Mouse (Mus musculus) granulocyte monocyte progenitor cell, adult 5-6 weeks (primary cell): ENCODE measurements around the gene Eif1. TPM values are rescaled to one million over a fixed set of nuclear protein-coding genes. Genes with fewer than 3 reads are reported as not detected.

Experiments used
- ATAC-seq: replicated peaks from 2 replicates; pipeline ENCODE4 v1.8.0; 2016; ENCODE audit warnings: mild to moderate bottlenecking, moderate TSS enrichment, inconsistent platforms; ENCODE audit not compliant: poor library complexity, severe bottlenecking
- total RNA-seq, 2 experiments: library from RNA; stranded (forward) in 1 of 2; stranded (reverse) in 1 of 2; fragments of 200-712, 200-1000 nt in 1 of 2; fragments of >200 nt in 1 of 2; fragmentation: Nextera tagmentation in 1 of 2; gene quantifications; 2 replicates each; pipeline ENCODE4 v1.2.3; 2014 to 2017

Gene Eif1
- total RNA-seq, 2 experiments from 2014 or later, result 109 to 727 TPM

- no peak for ATAC-seq
These were observed 14.3 kb downstream of the Eif1 start, which contains the start of gene Gast for GRCm38 (mm10) chr11:100333944-100334457. Gast (plus strand) TSS chr11:100334407.

- ATAC-seq, result no peak
These were observed 16.0 kb downstream of the Eif1 start for GRCm38 (mm10) chr11:100335731-100336130.

DNA sequence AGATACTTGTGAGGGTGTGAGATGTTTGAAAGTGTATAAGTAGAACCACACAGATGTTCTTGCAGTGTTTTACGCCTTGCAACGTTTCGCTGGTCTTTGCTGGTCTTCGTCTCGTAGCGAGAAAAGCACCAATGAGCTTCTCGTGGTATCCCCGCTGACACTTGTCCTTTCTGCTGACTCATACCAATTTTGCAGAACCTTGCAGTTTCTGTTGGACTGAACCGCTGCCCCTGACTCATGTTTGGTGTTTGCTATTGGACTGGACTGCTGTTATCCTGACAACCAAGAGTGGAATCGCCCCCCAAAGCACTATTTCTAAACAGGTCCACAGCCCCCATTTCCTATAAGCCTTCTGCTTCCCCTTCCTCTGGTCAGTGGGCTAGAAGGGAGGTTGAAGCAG, 24.6 kb downstream of the Eif1 start:
- peak; percentile 74 for ATAC-seq

DNA sequence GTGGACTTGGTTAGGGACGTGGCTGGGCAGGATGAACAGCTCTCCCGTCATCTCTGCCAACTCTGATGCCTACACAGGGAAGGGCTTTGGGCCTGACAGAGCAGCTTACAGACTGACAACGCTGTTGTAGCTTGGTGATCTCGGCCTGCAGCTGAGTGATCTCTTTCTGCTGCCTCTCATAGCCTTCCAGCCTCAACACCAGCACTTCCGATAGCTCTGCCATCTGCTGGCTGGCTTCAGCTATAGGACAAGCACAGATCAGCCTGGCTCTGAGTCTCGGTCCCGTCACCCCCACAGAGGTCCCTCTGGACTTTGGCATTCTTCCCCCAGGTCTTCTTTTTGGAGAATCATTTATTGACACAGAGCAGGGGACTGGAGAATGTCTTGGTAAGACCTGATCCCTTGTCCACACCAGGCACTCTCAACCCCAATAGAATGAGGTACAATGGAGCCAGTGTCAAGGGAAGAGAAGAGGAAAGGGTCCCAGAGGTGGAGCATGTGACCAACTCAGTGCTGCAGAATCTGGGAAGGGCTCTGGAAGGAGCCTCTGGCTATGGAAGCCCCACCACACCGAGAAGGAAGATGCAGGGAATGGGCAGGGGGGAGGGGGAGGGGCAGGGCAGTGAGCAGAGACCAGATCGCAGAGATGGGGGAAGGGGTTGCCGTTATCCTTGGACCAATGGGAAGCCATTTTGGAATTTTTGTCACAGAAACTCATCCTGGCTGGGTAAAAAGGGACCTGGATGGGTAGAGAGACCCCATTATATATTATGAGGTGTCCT, 32.6 kb downstream of the Eif1 start:
- ATAC-seq, result no peak

DNA sequence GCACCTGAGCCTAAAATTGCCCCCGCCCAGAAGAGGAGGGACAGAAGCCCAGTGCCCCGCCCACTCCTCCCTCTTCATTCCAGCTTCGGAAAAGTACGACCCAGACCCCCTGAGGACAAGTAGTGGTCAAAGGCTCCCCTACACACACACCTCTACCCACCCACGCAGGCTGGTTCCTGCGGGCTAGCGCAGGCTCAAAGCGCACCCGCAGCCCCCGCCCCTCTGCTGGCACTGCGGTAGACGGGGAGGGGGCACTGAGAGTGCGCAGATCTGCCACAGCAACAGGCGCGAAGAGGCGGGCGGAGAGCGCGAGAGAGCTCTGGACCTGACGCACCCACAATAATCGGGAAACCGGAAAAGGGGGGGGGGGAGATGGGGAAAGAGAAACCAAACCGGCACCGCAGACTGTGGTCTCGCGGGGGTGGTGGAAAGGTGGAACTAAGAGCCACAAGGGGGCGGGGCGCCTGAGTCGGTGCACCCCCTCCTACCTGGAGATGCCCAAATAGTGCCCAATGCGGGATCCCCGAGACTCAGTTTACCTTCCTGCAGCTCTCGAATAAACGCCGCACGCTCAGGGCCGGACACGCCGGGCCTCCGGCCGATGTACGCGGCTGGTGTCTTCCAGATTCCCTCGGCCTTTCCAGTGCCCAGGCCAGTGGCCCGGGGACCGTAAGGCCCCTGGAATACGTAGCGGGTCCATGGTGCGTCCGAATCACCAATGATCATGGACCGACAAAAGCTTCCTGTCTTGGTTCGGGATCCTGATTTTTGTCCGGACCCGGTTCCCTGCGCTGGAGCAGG, 35.7 kb downstream of the Eif1 start:
- peak; percentile 57 for ATAC-seq

DNA sequence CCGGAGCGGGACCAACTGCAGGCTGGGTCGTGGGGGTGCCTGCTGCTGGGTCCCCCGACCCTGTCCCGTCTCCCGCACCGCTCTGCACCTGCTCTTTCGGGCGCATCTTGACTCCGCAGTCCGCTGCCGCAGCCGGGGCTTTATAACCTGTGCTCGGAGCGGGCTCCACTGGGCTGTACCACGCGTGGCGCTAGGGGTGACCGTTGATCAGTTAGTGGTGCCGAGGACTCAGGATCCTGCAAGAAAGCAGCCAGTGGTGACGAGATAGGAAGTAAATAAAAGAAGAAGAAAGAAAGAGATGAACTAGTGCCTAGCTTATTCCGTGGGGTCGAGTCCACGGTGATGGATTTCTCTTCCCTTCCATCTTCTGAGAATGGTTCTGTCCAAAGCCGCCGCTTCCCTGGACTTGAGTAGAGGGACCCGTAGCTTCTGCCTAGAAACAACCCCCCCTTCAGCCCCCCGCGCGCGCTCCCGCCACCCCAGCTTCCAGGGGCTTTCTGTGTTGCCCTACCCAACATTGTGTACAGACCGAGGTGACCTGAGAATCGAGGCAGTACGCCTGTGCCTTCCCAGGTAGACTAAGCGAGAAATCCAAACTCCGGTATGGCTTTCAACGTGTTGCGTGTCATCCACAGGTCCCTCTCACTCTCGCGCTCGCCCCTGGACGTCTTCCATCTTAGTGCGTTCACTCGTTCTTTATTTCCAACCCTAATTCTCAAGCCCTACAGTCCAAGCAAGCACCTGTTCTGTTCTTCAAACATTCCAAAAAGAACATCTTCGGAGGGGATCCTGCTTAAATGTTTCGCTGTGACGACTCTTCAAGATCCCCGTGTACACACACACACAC, 36.5 kb downstream of the Eif1 start, which contains the start of gene Hap1:
Gene Hap1, minus strand, starts transcription at position 157 of the 847 bp plus-strand sequence.
- ATAC-seq, result peak; percentile 38

- ATAC-seq, result no peak
These were observed 37.1 kb downstream of the Eif1 start for GRCm38 (mm10) chr11:100356819-100357211.

GRCm38 (mm10) chr11:100357408-100357807, 37.7 kb downstream of the Eif1 start:
- no peak for ATAC-seq

DNA sequence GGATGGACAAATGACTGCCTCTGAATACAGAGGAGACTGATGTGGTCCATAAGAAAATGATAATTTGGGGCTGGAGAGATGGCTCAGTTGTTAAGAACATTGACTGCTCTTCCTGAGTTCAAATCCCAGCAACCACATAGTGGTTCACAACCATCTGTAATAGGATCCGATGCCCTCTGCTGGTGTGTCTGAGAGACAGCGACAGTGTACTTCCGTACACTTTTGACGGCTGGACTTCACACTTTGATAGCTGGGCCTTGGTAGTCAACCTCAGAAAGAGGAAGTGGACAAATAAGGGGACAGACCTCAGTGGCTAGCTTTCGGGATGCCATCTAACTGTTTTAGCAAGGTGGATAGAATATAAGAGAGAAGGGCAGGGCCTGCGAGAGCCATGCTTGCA, 40.5 kb downstream of the Eif1 start:
- ATAC-seq, result no peak

DNA sequence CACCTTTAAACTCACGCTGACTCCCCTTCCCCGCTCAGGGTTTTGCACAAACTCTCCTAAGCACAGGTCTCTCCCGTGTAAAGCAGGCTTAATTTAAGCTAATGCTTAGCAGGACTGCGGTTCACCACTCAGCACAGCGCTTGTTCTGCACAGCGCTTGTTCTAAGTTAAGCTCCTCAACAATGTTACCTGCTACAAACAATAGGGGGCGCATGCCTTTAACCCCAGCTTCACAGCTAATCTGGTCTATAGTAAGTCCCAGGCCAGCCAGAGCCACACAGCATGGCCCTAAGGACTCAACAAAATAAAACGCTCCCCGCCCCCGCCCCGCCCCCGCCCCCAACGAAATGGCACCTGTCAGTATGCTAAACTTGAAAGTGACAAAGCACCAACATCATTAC, 41.4 kb downstream of the Eif1 start:
- ATAC-seq, result peak; percentile 54

GRCm38 (mm10) chr11:100362209-100362978, 42.7 kb downstream of the Eif1 start:
- peak; percentile 69 for ATAC-seq

DNA sequence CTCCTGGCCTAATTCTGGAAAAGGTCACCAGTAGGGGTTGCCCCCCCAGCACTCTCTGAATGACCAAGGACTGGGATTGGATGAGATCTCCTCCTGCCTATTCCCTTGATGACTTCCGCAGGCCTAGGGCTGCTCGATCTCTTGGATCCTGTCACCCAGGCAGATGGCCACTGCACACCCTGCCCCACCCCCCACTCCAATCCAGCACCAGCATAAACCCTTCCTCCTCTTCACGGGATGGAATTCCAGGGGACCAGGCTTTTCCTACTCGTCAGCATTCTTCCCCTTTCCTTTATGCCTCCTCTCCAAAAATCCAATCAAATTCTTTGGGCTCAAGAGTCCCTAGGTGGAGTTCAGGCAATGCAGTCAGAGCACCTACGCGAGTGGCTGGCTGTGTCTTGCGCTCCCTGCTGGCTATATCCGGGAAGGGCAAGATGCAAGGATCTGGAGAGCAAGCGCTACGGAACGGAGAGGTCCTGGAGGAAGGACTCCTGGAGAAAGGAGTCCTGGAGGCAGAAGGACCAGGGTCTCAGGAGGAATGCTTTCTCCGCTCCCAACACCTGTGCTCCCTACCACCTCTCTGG, 43.4 kb downstream of the Eif1 start:
- ATAC-seq, result peak; percentile 72

DNA sequence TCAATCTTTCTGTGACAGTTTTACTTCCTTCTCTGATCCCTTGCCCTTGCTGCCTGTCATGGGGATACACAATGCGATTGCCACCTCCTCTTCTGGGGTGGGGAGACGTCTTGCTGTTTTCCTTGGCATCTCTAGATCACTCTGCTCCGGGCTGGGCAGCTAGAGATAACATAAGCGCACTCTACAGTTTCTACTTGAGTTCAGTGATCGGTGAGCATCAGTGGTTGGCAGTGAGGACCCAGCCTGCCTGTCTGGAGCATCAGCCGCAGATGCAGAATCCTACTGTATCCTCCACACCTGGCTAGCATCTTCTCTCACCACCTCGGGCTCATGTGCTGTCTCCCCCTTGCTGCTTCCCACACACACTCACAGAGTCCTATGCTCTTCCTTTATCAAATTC, 49.5 kb downstream of the Eif1 start:
- no peak; the same call in 1 of the 2 replicates for ATAC-seq

DNA sequence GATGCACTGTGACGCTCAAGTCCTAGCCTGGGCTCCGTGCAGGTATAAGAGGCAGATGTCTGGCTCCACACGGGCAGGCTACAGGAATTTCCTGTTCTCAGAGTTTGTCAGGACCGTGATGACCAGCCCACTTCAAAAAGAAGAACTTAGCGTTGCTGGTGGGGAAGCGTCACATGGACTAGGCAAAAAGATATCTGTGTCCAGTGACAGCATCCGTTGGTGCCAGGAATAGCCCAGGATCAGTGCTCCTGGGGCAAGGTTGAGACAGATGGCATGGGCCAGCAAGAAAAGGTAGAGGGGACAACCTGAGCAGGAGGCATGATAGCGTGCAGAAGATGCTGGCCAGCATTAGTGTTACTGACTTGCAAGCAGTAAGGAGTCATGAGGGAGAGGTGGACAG, 50.1 kb downstream of the Eif1 start:
- ATAC-seq, result 0 out of 2 replicates have a peak, but pooled peaks have one; percentile 34

Other genes with a start within 250 kb of the Eif1 start
- not detected in 2 replicates for gene Krt32, start 231.7 kb upstream of the Eif1 start, total RNA-seq (2014; fragmentation: Nextera tagmentation)
- not detected in 2 replicates for gene Krt32, start 231.7 kb upstream of the Eif1 start, total RNA-seq (2017)
- gene Krt35, start 223.6 kb upstream of the Eif1 start, total RNA-seq (2014; fragmentation: Nextera tagmentation), result not detected in 2 replicates
- gene Krt35, start 223.6 kb upstream of the Eif1 start, total RNA-seq (2017), result not detected in 2 replicates
- 0.39 TPM in 1 of 2 replicates, not detected in the other for gene Krt36, start 214.3 kb upstream of the Eif1 start, total RNA-seq (2014; fragmentation: Nextera tagmentation)
- not detected in 2 replicates for gene Krt36, start 214.3 kb upstream of the Eif1 start, total RNA-seq (2017)
- not detected in 2 replicates for gene Krt13, start 198.3 kb upstream of the Eif1 start, total RNA-seq (2014; fragmentation: Nextera tagmentation)
- gene Krt13, start 198.3 kb upstream of the Eif1 start, total RNA-seq (2017), result not detected in 2 replicates
- not detected in 2 replicates for gene Krt15, start 184.0 kb upstream of the Eif1 start, total RNA-seq (2014; fragmentation: Nextera tagmentation)
- not detected in 2 replicates for gene Krt15, start 184.0 kb upstream of the Eif1 start, total RNA-seq (2017)
- not detected in 2 replicates for gene Krt19, start 171.2 kb upstream of the Eif1 start, total RNA-seq (2014; fragmentation: Nextera tagmentation)
- gene Krt19, start 171.2 kb upstream of the Eif1 start, total RNA-seq (2017), result not detected in 2 replicates
- gene Krt9, start 126.6 kb upstream of the Eif1 start, total RNA-seq (2014; fragmentation: Nextera tagmentation), result not detected in 2 replicates
- not detected in 2 replicates for gene Krt9, start 126.6 kb upstream of the Eif1 start, total RNA-seq (2017)
- gene Krt14, start 112.3 kb upstream of the Eif1 start, total RNA-seq (2014; fragmentation: Nextera tagmentation), result not detected in 2 replicates
- gene Krt14, start 112.3 kb upstream of the Eif1 start, total RNA-seq (2017), result not detected in 2 replicates
- gene Krt16, start 71.0 kb upstream of the Eif1 start, total RNA-seq (2014; fragmentation: Nextera tagmentation), result not detected in 2 replicates
- not detected in 2 replicates for gene Krt16, start 71.0 kb upstream of the Eif1 start, total RNA-seq (2017)
- gene Krt17, start 58.9 kb upstream of the Eif1 start, total RNA-seq (2014; fragmentation: Nextera tagmentation), result not detected in 2 replicates
- gene Krt17, start 58.9 kb upstream of the Eif1 start, total RNA-seq (2017), result not detected in 2 replicates
- not detected in 2 replicates for gene Krt42, start 50.0 kb upstream of the Eif1 start, total RNA-seq (2014; fragmentation: Nextera tagmentation)
- gene Krt42, start 50.0 kb upstream of the Eif1 start, total RNA-seq (2017), result not detected in 2 replicates
- not detected in 2 replicates for gene Gast, start 14.5 kb downstream of the Eif1 start, total RNA-seq (2014; fragmentation: Nextera tagmentation)
- gene Gast, start 14.5 kb downstream of the Eif1 start, total RNA-seq (2017), result not detected in 2 replicates
- not detected in 2 replicates for gene Hap1, start 36.2 kb downstream of the Eif1 start, total RNA-seq (2014; fragmentation: Nextera tagmentation)
- gene Hap1, start 36.2 kb downstream of the Eif1 start, total RNA-seq (2017), result not detected in 2 replicates
- gene Jup, start 77.9 kb downstream of the Eif1 start, total RNA-seq (2014; fragmentation: Nextera tagmentation), result 4.8 and 6.7 TPM in 2 replicates
- 1.4 and 4.2 TPM in 2 replicates for gene Jup, start 77.9 kb downstream of the Eif1 start, total RNA-seq (2017)
- not detected in 2 replicates for gene P3h4, start 95.0 kb downstream of the Eif1 start, total RNA-seq (2014; fragmentation: Nextera tagmentation)
- gene P3h4, start 95.0 kb downstream of the Eif1 start, total RNA-seq (2017), result 0.26 TPM in 1 of 2 replicates, not detected in the other
- not detected in 2 replicates for gene Fkbp10, start 95.8 kb downstream of the Eif1 start, total RNA-seq (2014; fragmentation: Nextera tagmentation)
- not detected in 2 replicates for gene Fkbp10, start 95.8 kb downstream of the Eif1 start, total RNA-seq (2017)
- 46.9 and 50.7 TPM in 2 replicates for gene Nt5c3b, start 121.9 kb downstream of the Eif1 start, total RNA-seq (2014; fragmentation: Nextera tagmentation)
- 23.3 and 31.3 TPM in 2 replicates for gene Nt5c3b, start 121.9 kb downstream of the Eif1 start, total RNA-seq (2017)
- gene Klhl10, start 122.0 kb downstream of the Eif1 start, total RNA-seq (2014; fragmentation: Nextera tagmentation), result not detected in 2 replicates
- gene Klhl10, start 122.0 kb downstream of the Eif1 start, total RNA-seq (2017), result not detected in 2 replicates
- gene Klhl11, start 152.9 kb downstream of the Eif1 start, total RNA-seq (2014; fragmentation: Nextera tagmentation), result 7.0 and 10.1 TPM in 2 replicates
- gene Klhl11, start 152.9 kb downstream of the Eif1 start, total RNA-seq (2017), result 16.7 and 21.3 TPM in 2 replicates
- 93.5 and 98.0 TPM in 2 replicates for gene Acly, start 208.1 kb downstream of the Eif1 start, total RNA-seq (2014; fragmentation: Nextera tagmentation)
- gene Acly, start 208.1 kb downstream of the Eif1 start, total RNA-seq (2017), result 101 and 107 TPM in 2 replicates
- gene Ttc25, start 225.7 kb downstream of the Eif1 start, total RNA-seq (2014; fragmentation: Nextera tagmentation), result 3.7 TPM in 1 of 2 replicates, not detected in the other
- gene Ttc25, start 225.7 kb downstream of the Eif1 start, total RNA-seq (2017), result 0.31 TPM in 1 of 2 replicates, not detected in the other